24 mouse cellular contexts compared by ENCODE assay signal in the genomic region with DNA sequence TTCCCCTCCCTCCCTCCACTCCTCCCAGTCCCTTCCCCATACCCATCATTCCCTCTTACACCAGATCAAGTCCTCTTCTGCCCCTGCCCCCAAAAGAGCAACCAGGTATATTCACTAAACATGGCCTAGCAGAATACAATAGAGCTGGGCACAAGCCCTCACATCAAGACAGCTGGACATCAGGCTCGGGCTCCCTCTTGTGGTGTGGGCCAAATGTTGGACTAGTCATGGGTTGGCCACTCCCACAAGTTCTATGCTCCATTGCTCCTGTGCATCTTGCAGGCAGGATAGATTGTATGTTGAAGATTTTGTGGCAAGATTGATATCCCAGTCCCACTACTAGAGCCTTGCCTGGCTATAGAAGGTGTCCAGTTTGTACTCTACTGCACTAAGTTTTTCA.
A peak's percentile ranks its signal among the peaks of the same experiment; 100 is the strongest.
DNase-seq lines count a peak whose midpoint lies in the region; ATAC-seq and TF ChIP-seq lines count a peak whose summit lies in the region.
"Had no signal": no experiment of that assay in that cellular context is flagged by ENCODE, and none has a peak within 500 bp of the region (broad histone marks: within the 10 kb centered on the region; RNA-seq: fewer than 3 reads in every experiment).

No protein-coding gene starts in this region.

- H3K9me3 ChIP-seq in ES-Bruce4 (replicated peaks; ENCODE audit: control insufficient read depth, insufficient read depth, low read length, poor library complexity, severe bottlenecking), result no peaks in the 10 kb centered on the region
- H3K9me3 ChIP-seq: heart, embryonic 10.5 days; limb, embryonic 15.5 days; midbrain, embryonic 12.5 days had no signal

- ATAC-seq in megakaryocyte progenitor cell, adult 5-6 weeks (replicated peaks; ENCODE audit: poor library complexity), result 0 out of 2 replicates have a peak, but pooled peaks have one; percentile 52
- ATAC-seq in erythroid progenitor cell, adult 5-6 weeks (replicated peaks; ENCODE audit: low FRiP score, poor library complexity, severe bottlenecking), result no peak
- ATAC-seq: forebrain, postnatal 0 days; lung, postnatal 0 days; Patski had no signal

- peak; percentile 16 for TF ChIP-seq CTCF in ES-Bruce4 (IDR thresholded peaks at IDR 0.05; ENCODE audit: low read depth, low read length)

- H3K4me3 ChIP-seq in ES-Bruce4 (ENCODE audit: low read depth, low read length), result no peak overlapping the region
- H3K4me3 ChIP-seq: heart, embryonic 10.5 days; hindbrain, embryonic 13.5 days; left cerebral cortex, adult 2 months; limb, embryonic 15.5 days; midbrain, embryonic 12.5 days had no signal

- no peak overlapping the region for H3K9ac ChIP-seq in ES-Bruce4 (ENCODE audit: low read depth, poor library complexity, severe bottlenecking)
- H3K9ac ChIP-seq: forebrain, postnatal 0 days; hindbrain, embryonic 13.5 days; limb, embryonic 15.5 days; midbrain, embryonic 12.5 days had no signal

- no peaks in the 10 kb centered on the region for H3K36me3 ChIP-seq in ES-Bruce4 (ENCODE audit: control insufficient read depth, insufficient read depth, low read length, poor library complexity, severe bottlenecking)
- H3K36me3 ChIP-seq: heart, embryonic 10.5 days; hindbrain, embryonic 13.5 days; limb, embryonic 15.5 days; midbrain, embryonic 12.5 days had no signal

- no peak for TF ChIP-seq EP300 in ES-Bruce4 (IDR thresholded peaks at IDR 0.05; ENCODE audit: insufficient read depth, low read depth, low read length)

- intact Hi-C loops in heart, postnatal 10 days (cut with DNase I), result no loop called here

- peak; percentile 5 for DNase-seq in heart, postnatal 4 days
- DNase-seq in heart, postnatal 10 days, result no peak
- peak; percentile 10 for DNase-seq in adrenal gland, adult 8-10 months
- DNase-seq in layer of hippocampus, postnatal 25 days (ENCODE audit: extremely low spot score in 1 of 2, low spot score in 1 of 2), result no peak
- DNase-seq: cerebellum, adult 2 months; forebrain, postnatal 0 days; heart, postnatal 14 days; kidney, adult 11 months; layer of hippocampus, adult 9-11 months; left cerebral cortex, postnatal 4 days; thymus, adult 2 months; thymus, postnatal 4 days had no signal

- H3K27ac ChIP-seq in ES-Bruce4 (ENCODE audit: insufficient read depth, low read length), result no peak overlapping the region
- H3K27ac ChIP-seq: heart, embryonic 10.5 days; hindbrain, embryonic 13.5 days; kidney, postnatal 0 days; left cerebral cortex, adult 2 months; limb, embryonic 15.5 days; midbrain, embryonic 12.5 days; stomach, postnatal 0 days had no signal

- H3K27me3 ChIP-seq in ES-Bruce4 (ENCODE audit: control insufficient read depth, insufficient read depth, low read length, poor library complexity, severe bottlenecking), result no peaks in the 10 kb centered on the region
- H3K27me3 ChIP-seq: hindbrain, embryonic 13.5 days; limb, embryonic 15.5 days; midbrain, embryonic 12.5 days; Patski had no signal

- TF ChIP-seq POLR2A in ES-Bruce4 (IDR thresholded peaks at IDR 0.05; ENCODE audit: insufficient read depth, low read length), result no peak

- no peaks in the 10 kb centered on the region for H3K4me1 ChIP-seq in ES-Bruce4 (ENCODE audit: control insufficient read depth, insufficient read depth, low read length)
- H3K4me1 ChIP-seq: heart, embryonic 10.5 days; hindbrain, embryonic 13.5 days; limb, embryonic 15.5 days; midbrain, embryonic 12.5 days had no signal

Comparison
In these comparisons a context has a peak if more than half of its experiments do, and no peak if none do; other contexts are left out.
1. DNase-seq: peak in heart, postnatal 4 days (single experiment) and adrenal gland, adult 8-10 months (single experiment); none in heart, postnatal 10 days (0 of 2) and layer of hippocampus, postnatal 25 days (0 of 2).